Mouse (Mus musculus) hindbrain, embryonic 10.5 days (tissue): Measurements from ENCODE around the gene Rho. TPM values are rescaled to one million over a fixed set of nuclear protein-coding genes. Genes with fewer than 3 reads are reported as not detected.

ENCODE experiments used
- DNase-seq: peaks from one replicate; pipeline ENCODE4 v3.0.0-alpha.2; 2017; ENCODE audit warnings: low spot score
- H3K27ac ChIP-seq: fragments of 300-500 bp; sonication (generic); 2 replicates; pipeline ENCODE4 v1.5.1; 2016; ENCODE audit warnings: mild to moderate bottlenecking, moderate library complexity
- H3K27me3 ChIP-seq: fragments of 300-500 bp; sonication (generic); 2 replicates; pipeline ENCODE4 v1.6.1; 2016; ENCODE audit warnings: mild to moderate bottlenecking; ENCODE audit not compliant: poor library complexity, insufficient read depth, severe bottlenecking
- H3K36me3 ChIP-seq: fragments of 300-500 bp; sonication (generic); 2 replicates; pipeline ENCODE4 v1.6.1; 2016; ENCODE audit warnings: mild to moderate bottlenecking, moderate library complexity
- H3K4me1 ChIP-seq: fragments of 300-500 bp; sonication (generic); replicated peaks from 2 replicates; pipeline ENCODE4 v1.6.1; 2016; ENCODE audit warnings: mild to moderate bottlenecking
- H3K4me3 ChIP-seq: fragments of 300-500 bp; sonication (generic); 2 replicates; pipeline ENCODE4 v1.5.1; 2016; ENCODE audit warnings: mild to moderate bottlenecking, moderate library complexity
- H3K9me3 ChIP-seq: fragments of 300-500 bp; sonication (generic); 2 replicates; pipeline ENCODE4 v1.6.1; 2016; ENCODE audit warnings: mild to moderate bottlenecking, moderate library complexity
- WGBS: fragments of 180-500 bp; shearing (Covaris S2); methylation state at CpG from one replicate; pipeline ENCODE4 v1.1.7; 2016; 5-methylcytosine and 5-hydroxymethylcytosine counted together
- polyA plus RNA-seq: library from polyadenylated mRNA; unstranded; fragments of >200 nt; fragmentation: Nextera tagmentation; extraction: Ambion mirVana; gene quantifications from 2 replicates; pipeline ENCODE4 v1.2.1, GENCODE M21; 2016

Rho gene
- polyA plus RNA-seq, 1 experiment from 2014 or later, result 0.37 TPM

- peak; percentile 50 for DNase-seq
- Histone ChIP-seq H3K9me3 (no peaks in the 10 kb centered on the region), H3K36me3 (peaks cover 7% of the 10 kb centered on the region; the same call in 1 of the 2 replicates), H3K27me3 (peaks cover 11% of the 10 kb centered on the region; the same call in 1 of the 2 replicates), H3K4me1 (peaks cover 49% of the 10 kb centered on the region), H3K27ac (no peak overlapping the region), H3K4me3 (no peak overlapping the region)
- WGBS, result 40% methylated on average over 23 of the region's 23 CpGs
These were observed 31.0 kb downstream of the Rho start for GRCm38 (mm10) chr6:115962439-115963085.

- 75% methylated on average over 9 of the region's 9 CpGs for WGBS
- Histone ChIP-seq H3K36me3 (peaks cover 7% of the 10 kb centered on the region; the same call in 1 of the 2 replicates), H3K27me3 (peaks cover 11% of the 10 kb centered on the region; the same call in 1 of the 2 replicates), H3K9me3 (no peaks in the 10 kb centered on the region), H3K4me1 (peaks cover 50% of the 10 kb centered on the region), H3K27ac (peak overlapping the region; percentile 23; the same call in 1 of the 2 replicates), H3K4me3 (no peak overlapping the region)
- DNase-seq, result no peak
These were observed 32.1 kb downstream of the Rho start for GRCm38 (mm10) chr6:115963656-115964055.

DNA sequence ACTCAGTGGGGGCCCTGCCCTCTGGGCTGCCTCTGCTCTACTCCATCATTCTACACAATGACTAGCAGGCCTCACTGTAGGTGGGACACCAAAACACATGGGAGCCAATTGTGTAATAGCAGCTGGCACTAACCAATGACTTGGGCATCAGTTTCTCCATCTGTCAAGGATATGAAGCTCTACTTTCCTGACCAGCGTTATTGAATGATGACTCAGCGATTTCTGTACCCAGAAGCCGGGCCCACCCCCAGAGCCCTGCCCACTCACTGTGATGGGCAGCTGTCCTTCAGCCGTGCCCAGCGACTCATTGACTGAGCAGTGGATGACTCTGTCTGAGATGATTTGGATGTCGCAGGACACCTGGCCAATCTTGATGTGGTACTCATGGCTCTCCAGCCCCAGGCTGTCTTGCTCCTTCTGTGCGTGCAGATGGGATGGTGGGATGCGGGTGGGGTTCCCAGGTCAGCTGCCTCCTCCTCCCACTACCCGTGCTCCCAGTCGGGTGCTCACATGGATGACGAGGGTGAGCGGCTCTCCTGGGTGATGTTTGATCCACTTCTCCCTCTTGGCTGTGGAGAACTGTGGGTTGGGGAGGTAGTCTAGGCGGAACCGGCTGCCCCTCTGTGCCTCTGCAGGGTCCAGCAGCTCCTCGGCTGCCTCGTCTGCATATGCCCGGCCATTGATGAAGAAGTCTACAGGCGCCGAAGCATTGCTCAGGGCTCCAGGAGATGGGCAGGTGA is 34.8 kb downstream of the Rho start:
- Histone ChIP-seq H3K27me3 (peaks cover 11% of the 10 kb centered on the region; the same call in 1 of the 2 replicates), H3K9me3 (no peaks in the 10 kb centered on the region), H3K4me1 (peaks cover 45% of the 10 kb centered on the region), H3K27ac (no peak overlapping the region), H3K36me3 (0 out of 2 replicates have a peak, but pooled peaks cover 4% of the 10 kb centered on the region), H3K4me3 (no peak overlapping the region)
- 93% methylated on average over 19 of the region's 19 CpGs for WGBS
- no peak for DNase-seq

DNA sequence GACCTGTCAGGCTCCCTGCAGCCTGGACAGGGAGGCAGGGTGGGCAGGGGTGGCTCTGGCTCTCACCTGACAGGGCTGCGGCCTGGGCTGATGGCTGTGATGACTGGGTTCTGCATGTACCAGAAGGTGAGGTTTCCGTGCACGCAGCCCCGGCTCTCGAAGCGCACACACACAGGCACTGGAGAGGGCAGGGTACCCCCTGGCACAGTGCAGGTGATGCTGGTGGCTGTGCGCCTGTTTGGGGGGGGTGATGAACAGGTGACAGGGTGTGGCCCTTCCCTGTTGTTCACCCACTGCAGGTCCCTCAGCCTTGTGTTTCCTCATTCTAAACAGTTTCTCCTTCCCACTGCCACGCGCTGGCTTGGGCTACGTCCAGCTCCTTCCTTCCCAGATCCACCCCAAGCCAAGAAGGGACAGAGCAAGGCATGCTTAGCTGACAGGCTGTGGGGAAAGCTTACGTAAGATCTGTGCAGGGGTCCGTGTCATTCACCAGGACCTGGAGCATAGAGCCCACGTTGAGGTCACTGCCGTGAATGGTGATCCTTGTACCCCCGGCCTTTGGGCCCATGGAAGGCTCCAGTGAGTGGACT is 35.8 kb downstream of the Rho start:
- Histone ChIP-seq H3K4me1 (peaks cover 52% of the 10 kb centered on the region), H3K4me3 (no peak overlapping the region), H3K27ac (0 out of 2 replicates have a peak overlapping the region, but pooled peaks have one; percentile 57), H3K9me3 (no peaks in the 10 kb centered on the region), H3K27me3 (peaks cover 11% of the 10 kb centered on the region; the same call in 1 of the 2 replicates), H3K36me3 (0 out of 2 replicates have a peak, but pooled peaks cover 4% of the 10 kb centered on the region)
- no peak for DNase-seq
- WGBS, result 90% methylated on average over 15 of the region's 15 CpGs

GRCm38 (mm10) chr6:115968086-115968485 is 36.5 kb downstream of the Rho start:
- Histone ChIP-seq H3K4me1 (peaks cover 50% of the 10 kb centered on the region), H3K27ac (peak overlapping the region; percentile 57), H3K36me3 (0 out of 2 replicates have a peak, but pooled peaks cover 4% of the 10 kb centered on the region), H3K4me3 (no peak overlapping the region), H3K27me3 (peaks cover 10% of the 10 kb centered on the region; the same call in 1 of the 2 replicates), H3K9me3 (no peaks in the 10 kb centered on the region)
- DNase-seq, result no peak
- 82% methylated on average over 5 of the region's 5 CpGs for WGBS

- DNase-seq, result no peak
- peaks cover 47% of the 10 kb centered on the region for H3K4me1 ChIP-seq
- no peaks in the 10 kb centered on the region for H3K9me3 ChIP-seq
- H3K36me3 ChIP-seq, result 0 out of 2 replicates have a peak, but pooled peaks cover 4% of the 10 kb centered on the region
- peak overlapping the region; percentile 57 for H3K27ac ChIP-seq
- WGBS, result 70% methylated on average over 6 of the region's 6 CpGs
- H3K27me3 ChIP-seq, result peaks cover 5% of the 10 kb centered on the region; the same call in 1 of the 2 replicates
- no peak overlapping the region for H3K4me3 ChIP-seq
These were observed 37.2 kb downstream of the Rho start for GRCm38 (mm10) chr6:115968700-115969099.

GRCm38 (mm10) chr6:115969103-115969502 is 37.6 kb downstream of the Rho start:
- peaks cover 50% of the 10 kb centered on the region for H3K4me1 ChIP-seq
- no peaks in the 10 kb centered on the region for H3K9me3 ChIP-seq
- 76% methylated on average over 9 of the region's 9 CpGs for WGBS
- DNase-seq, result no peak
- 0 out of 2 replicates have a peak, but pooled peaks cover 4% of the 10 kb centered on the region for H3K36me3 ChIP-seq
- no peak overlapping the region for H3K4me3 ChIP-seq
- 0 out of 2 replicates have a peak overlapping the region, but pooled peaks have one; percentile 57 for H3K27ac ChIP-seq
- 0 out of 2 replicates have a peak, but pooled peaks cover 1% of the 10 kb centered on the region for H3K27me3 ChIP-seq

GRCm38 (mm10) chr6:115969952-115970351 is 38.4 kb downstream of the Rho start:
- H3K27me3 ChIP-seq, result no peaks in the 10 kb centered on the region
- peaks cover 52% of the 10 kb centered on the region for H3K4me1 ChIP-seq
- 0 out of 2 replicates have a peak, but pooled peaks cover 4% of the 10 kb centered on the region for H3K36me3 ChIP-seq
- no peak overlapping the region for H3K4me3 ChIP-seq
- WGBS, result 65% methylated on average over 5 of the region's 6 CpGs
- no peak for DNase-seq
- H3K27ac ChIP-seq, result peak overlapping the region; percentile 16; the same call in 1 of the 2 replicates
- H3K9me3 ChIP-seq, result no peaks in the 10 kb centered on the region

- no peak for DNase-seq
- WGBS, result 75% methylated on average over 13 of the region's 13 CpGs
- Histone ChIP-seq H3K36me3 (no peaks in the 10 kb centered on the region), H3K4me3 (no peak overlapping the region), H3K27ac (peak overlapping the region; percentile 53), H3K4me1 (peaks cover 52% of the 10 kb centered on the region), H3K27me3 (no peaks in the 10 kb centered on the region), H3K9me3 (no peaks in the 10 kb centered on the region)
These were observed 39.9 kb downstream of the Rho start for GRCm38 (mm10) chr6:115971273-115972060.

GRCm38 (mm10) chr6:115972083-115972764 is 40.7 kb downstream of the Rho start:
- Histone ChIP-seq H3K27ac (peak overlapping the region; percentile 53; the same call in 1 of the 2 replicates), H3K4me3 (no peak overlapping the region), H3K9me3 (no peaks in the 10 kb centered on the region), H3K36me3 (no peaks in the 10 kb centered on the region), H3K27me3 (no peaks in the 10 kb centered on the region), H3K4me1 (peaks cover 52% of the 10 kb centered on the region)
- 80% methylated on average over 7 of the region's 7 CpGs for WGBS
- no peak for DNase-seq

GRCm38 (mm10) chr6:115973139-115973875 is 41.8 kb downstream of the Rho start:
- Histone ChIP-seq H3K27me3 (no peaks in the 10 kb centered on the region), H3K4me3 (no peak overlapping the region; the same call in 1 of the 2 replicates), H3K27ac (no peak overlapping the region), H3K9me3 (no peaks in the 10 kb centered on the region), H3K4me1 (peaks cover 45% of the 10 kb centered on the region), H3K36me3 (no peaks in the 10 kb centered on the region)
- no peak for DNase-seq
- WGBS, result 83% methylated on average over 15 of the region's 15 CpGs
